Mouse (Mus musculus) lung, postnatal 0 days (tissue): Measurements from ENCODE around the gene Ptgfrn. TPM values are rescaled to one million over a fixed set of nuclear protein-coding genes. Genes with fewer than 3 reads are reported as not detected.
A peak's percentile ranks its signal among the peaks of the same experiment; 100 is the strongest.

ENCODE experiments used
- ATAC-seq: fragments of 200-750 bp; cut with Nextera tagmentation; 2 replicates; pipeline ENCODE4 v1.8.0; 2017; ENCODE audit warnings: moderate library complexity
- DNase-seq: peaks from one replicate; pipeline ENCODE4 v3.0.0-alpha.2; 2016; ENCODE audit warnings: low spot score
- H3K27ac ChIP-seq: fragments of 300-500 bp; sonication (generic); 2 replicates; pipeline ENCODE4 v1.5.1; 2014; ENCODE audit warnings: antibody characterized with exemption, mild to moderate bottlenecking, low read length, mixed read lengths
- H3K27me3 ChIP-seq: fragments of 300-500 bp; sonication (generic); replicated peaks from 2 replicates; pipeline ENCODE4 v1.6.1; 2014; ENCODE audit warnings: low read length, mixed read lengths; ENCODE audit not compliant: insufficient read depth
- H3K36me3 ChIP-seq: fragments of 300-500 bp; sonication (generic); 2 replicates; pipeline ENCODE4 v1.6.1; 2014; ENCODE audit warnings: low read length, mixed read lengths; ENCODE audit not compliant: insufficient read depth
- H3K4me1 ChIP-seq: fragments of 300-500 bp; sonication (generic); 2 replicates; pipeline ENCODE4 v1.6.1; 2014; ENCODE audit warnings: antibody characterized with exemption, low read depth, low read length, mixed read lengths; ENCODE audit not compliant: insufficient read depth
- H3K4me2 ChIP-seq: fragments of 300-500 bp; sonication (generic); replicated peaks from 2 replicates; pipeline ENCODE4 v1.6.1; 2014; ENCODE audit warnings: low read depth, mild to moderate bottlenecking, low read length, moderate library complexity, mixed read lengths
- H3K4me3 ChIP-seq: fragments of 300-500 bp; sonication (generic); 2 replicates; pipeline ENCODE4 v1.5.1; 2014; ENCODE audit warnings: low read depth, low read length
- H3K9ac ChIP-seq: fragments of 300-500 bp; sonication (generic); replicated peaks from 2 replicates; pipeline ENCODE4 v1.6.1; 2014; ENCODE audit warnings: low read depth, mild to moderate bottlenecking
- H3K9me3 ChIP-seq: fragments of 300-500 bp; sonication (generic); 2 replicates; pipeline ENCODE4 v1.6.1; 2016; ENCODE audit warnings: low read length, mixed read lengths
- CTCF ChIP-seq: IDR thresholded peaks from 2 replicates; pipeline ENCODE4 v1.5.1; 2016; ENCODE audit warnings: antibody characterized with exemption, mild to moderate bottlenecking
- EP300 ChIP-seq: IDR thresholded peaks from 2 replicates; pipeline ENCODE4 v1.6.1; 2016; ENCODE audit warnings: antibody characterized with exemption, mild to moderate bottlenecking, control low read depth
- WGBS: fragments of 180-500 bp; shearing (Covaris S2); extraction: QIAGEN DNeasy Blood & Tissue Kit; methylation state at CpG from one replicate; pipeline ENCODE4 v1.1.7; 2014; 5-methylcytosine and 5-hydroxymethylcytosine counted together
- polyA plus RNA-seq: library from polyadenylated mRNA; unstranded; fragments of >200 nt; fragmentation: Nextera tagmentation; extraction: Ambion mirVana; gene quantifications from 2 replicates; pipeline ENCODE4 v1.2.1, GENCODE M21; 2015

The Ptgfrn gene
- polyA plus RNA-seq, 1 experiment from 2014 or later: 10.2 TPM

DNA sequence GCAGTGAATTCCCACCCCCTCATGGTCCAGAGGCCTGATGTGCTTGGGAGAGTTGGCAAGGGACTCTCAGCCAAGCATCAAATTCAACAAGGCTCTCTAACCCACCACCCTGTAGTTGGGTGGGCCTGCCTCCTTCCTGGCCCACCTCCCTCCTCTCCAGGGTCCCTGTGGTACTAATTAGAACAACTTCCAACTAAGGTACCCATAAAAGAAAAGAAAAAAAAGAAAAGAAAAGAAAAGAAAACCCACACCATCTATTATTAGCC lies 693 bp upstream of the Ptgfrn start:
- no peaks in the 10 kb centered on the region for H3K36me3 ChIP-seq
- peaks cover 3% of the 10 kb centered on the region; the same call in 1 of the 2 replicates for H3K4me1 ChIP-seq
- no peak for ATAC-seq
- H3K27ac ChIP-seq: no peak overlapping the region
- H3K9me3 ChIP-seq: no peaks in the 10 kb centered on the region
- peak overlapping the region; percentile 96 for H3K4me2 ChIP-seq
- H3K9ac ChIP-seq: no peak overlapping the region
- TF ChIP-seq CTCF: no peak
- TF ChIP-seq EP300: no peak
- no peak overlapping the region for H3K4me3 ChIP-seq
- no peaks in the 10 kb centered on the region for H3K27me3 ChIP-seq
- no peak for DNase-seq

DNA sequence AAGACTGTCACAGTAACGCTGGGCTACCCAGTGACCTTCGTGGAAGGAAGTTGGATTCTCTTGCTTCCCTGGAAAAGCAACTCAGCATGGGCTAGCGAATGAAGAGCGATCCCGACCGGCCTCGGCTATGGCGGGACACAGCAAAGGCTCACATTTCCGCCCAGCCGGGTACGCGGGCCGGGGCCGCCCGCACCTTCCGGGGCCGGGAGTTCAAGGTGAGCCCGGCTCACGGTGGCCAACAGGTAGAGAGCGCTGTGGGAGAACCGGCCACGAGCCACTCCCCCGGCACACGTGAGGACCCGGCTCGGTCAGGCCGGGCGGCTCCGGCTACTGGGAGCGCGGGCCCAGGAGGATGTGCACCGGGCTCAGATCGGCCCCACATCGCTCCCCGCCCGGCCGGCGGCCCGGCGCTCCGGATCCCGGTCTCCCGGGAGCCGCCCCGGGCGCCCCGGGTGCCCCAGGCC lies 488 bp downstream of the Ptgfrn start:
- DNase-seq: peak; percentile 63
- H3K4me2 ChIP-seq: peak overlapping the region; percentile 96
- H3K27ac ChIP-seq: peak overlapping the region; percentile 78
- H3K9me3 ChIP-seq: no peaks in the 10 kb centered on the region
- TF ChIP-seq CTCF (no peak), EP300 (no peak)
- peak overlapping the region; percentile 67 for H3K4me3 ChIP-seq
- 0% methylated on average over 22 of the region's 47 CpGs for WGBS
- peak; percentile 71 for ATAC-seq
- peak overlapping the region; percentile 68 for H3K9ac ChIP-seq
- no peaks in the 10 kb centered on the region for H3K36me3 ChIP-seq
- H3K4me1 ChIP-seq: peaks cover 3% of the 10 kb centered on the region; the same call in 1 of the 2 replicates
- H3K27me3 ChIP-seq: no peaks in the 10 kb centered on the region

DNA sequence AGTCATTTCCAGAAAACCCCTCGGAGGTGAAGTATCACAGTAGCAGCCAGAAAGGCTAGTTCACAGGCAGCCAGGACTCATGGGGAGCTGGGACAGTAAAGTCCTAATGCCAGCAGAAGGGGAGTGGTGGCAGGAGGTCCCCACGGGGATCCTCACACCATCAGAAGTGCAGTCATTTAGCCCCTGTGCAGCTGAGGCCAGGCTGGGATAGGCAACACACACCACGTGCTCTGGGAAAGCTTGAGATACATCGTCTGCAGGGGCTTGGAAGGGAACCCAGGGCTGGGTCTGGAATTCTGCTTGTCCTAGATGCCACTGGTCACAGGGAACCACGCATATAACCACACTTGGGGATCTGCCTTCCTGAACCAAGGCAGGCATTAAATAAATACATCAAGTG lies 1.2 kb downstream of the Ptgfrn start:
- Histone ChIP-seq H3K4me3 (peak overlapping the region; percentile 67), H3K27ac (peak overlapping the region; percentile 78; the same call in 1 of the 2 replicates), H3K36me3 (no peaks in the 10 kb centered on the region), H3K4me1 (peaks cover 3% of the 10 kb centered on the region; the same call in 1 of the 2 replicates), H3K4me2 (peak overlapping the region; percentile 96), H3K9me3 (no peaks in the 10 kb centered on the region), H3K27me3 (no peaks in the 10 kb centered on the region), H3K9ac (peak overlapping the region; percentile 68; the same call in 1 of the 2 replicates)
- 41% methylated on average over 5 of the region's 5 CpGs for WGBS
- DNase-seq: no peak
- no peak for ATAC-seq
- TF ChIP-seq EP300 (no peak), CTCF (no peak)

DNA sequence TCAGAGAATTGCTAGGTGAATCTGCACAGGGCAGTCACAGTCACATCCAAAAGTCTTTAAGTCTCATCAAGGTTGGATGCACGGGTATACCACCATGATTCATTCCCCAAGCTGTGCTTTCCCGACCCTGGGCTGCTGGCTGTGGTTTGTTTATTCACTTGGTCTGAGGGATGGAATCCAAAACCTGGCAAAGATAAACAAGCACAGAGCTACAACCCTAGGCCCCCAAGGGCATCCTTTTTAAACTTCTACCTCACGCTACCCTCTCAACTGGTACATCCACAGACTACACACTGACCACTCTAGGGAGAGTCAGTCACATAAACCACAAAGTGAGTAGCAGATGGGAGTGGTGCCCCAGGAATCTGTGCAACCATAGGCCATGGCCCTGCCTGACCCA lies 1.8 kb downstream of the Ptgfrn start:
- Histone ChIP-seq H3K4me3 (no peak overlapping the region), H3K36me3 (no peaks in the 10 kb centered on the region), H3K9ac (no peak overlapping the region), H3K27me3 (no peaks in the 10 kb centered on the region), H3K27ac (no peak overlapping the region), H3K4me1 (peaks cover 3% of the 10 kb centered on the region; the same call in 1 of the 2 replicates), H3K9me3 (no peaks in the 10 kb centered on the region), H3K4me2 (0 out of 2 replicates have a peak overlapping the region, but pooled peaks have one; percentile 96)
- no peak for ATAC-seq
- DNase-seq: no peak
- TF ChIP-seq EP300 (no peak), CTCF (no peak)
- WGBS: 45% methylated on average over 3 of the region's 3 CpGs

DNA sequence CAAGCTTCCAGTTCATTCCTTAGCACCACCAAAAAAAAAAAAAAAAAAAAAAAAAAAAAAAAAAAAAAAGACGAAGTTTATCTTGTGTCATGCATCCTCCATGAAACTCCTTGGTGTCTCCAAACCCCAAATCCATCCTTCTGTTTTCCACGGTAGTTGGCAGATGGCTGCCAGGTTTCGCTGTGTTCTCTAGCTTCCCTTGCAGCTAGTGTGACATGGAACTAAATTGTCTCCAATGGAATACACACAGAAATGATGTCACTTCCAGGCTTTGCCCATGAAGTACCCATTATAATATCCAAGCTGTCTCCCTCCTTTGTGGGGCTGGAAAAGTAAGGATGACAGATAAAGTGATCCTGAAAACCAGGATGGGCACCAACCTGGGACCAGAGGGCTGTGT lies 3.8 kb downstream of the Ptgfrn start:
- DNase-seq (no peak), ATAC-seq (no peak)
- no peaks in the 10 kb centered on the region for H3K27me3 ChIP-seq
- no peak overlapping the region for H3K9ac ChIP-seq
- H3K36me3 ChIP-seq: no peaks in the 10 kb centered on the region
- peaks cover 3% of the 10 kb centered on the region; the same call in 1 of the 2 replicates for H3K4me1 ChIP-seq
- H3K4me3 ChIP-seq: no peak overlapping the region
- no peaks in the 10 kb centered on the region for H3K9me3 ChIP-seq
- no peak overlapping the region for H3K4me2 ChIP-seq
- WGBS: 79% methylated on average over 3 of the region's 3 CpGs
- H3K27ac ChIP-seq: no peak overlapping the region
- no peak for TF ChIP-seq CTCF
- no peak for TF ChIP-seq EP300

DNA sequence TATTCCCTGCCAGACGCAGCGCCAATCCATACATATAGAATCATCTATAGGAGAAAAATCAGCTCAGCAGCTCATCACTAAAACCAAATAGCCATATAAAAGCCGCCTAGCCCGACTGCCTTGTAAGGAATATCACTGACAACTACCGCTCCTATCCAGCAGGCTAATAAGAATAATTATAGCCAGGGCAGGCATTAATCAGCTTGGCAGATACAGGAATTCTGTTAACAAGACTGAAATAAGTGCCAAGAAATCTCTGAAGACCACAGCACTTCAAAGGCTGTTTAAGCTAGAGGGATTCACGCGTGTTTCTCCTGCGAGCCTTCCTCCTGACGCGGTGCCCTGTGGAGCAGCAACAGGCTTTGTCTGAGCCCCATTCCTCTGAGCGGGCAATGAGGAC lies 4.6 kb downstream of the Ptgfrn start:
- no peak overlapping the region for H3K4me2 ChIP-seq
- no peak overlapping the region for H3K9ac ChIP-seq
- TF ChIP-seq EP300: no peak
- TF ChIP-seq CTCF: no peak
- H3K9me3 ChIP-seq: no peaks in the 10 kb centered on the region
- no peak overlapping the region for H3K27ac ChIP-seq
- H3K4me3 ChIP-seq: no peak overlapping the region
- ATAC-seq (no peak), DNase-seq (no peak)
- 76% methylated on average over 11 of the region's 11 CpGs for WGBS
- no peaks in the 10 kb centered on the region for H3K36me3 ChIP-seq
- peaks cover 6% of the 10 kb centered on the region for H3K4me1 ChIP-seq
- no peaks in the 10 kb centered on the region for H3K27me3 ChIP-seq

DNA sequence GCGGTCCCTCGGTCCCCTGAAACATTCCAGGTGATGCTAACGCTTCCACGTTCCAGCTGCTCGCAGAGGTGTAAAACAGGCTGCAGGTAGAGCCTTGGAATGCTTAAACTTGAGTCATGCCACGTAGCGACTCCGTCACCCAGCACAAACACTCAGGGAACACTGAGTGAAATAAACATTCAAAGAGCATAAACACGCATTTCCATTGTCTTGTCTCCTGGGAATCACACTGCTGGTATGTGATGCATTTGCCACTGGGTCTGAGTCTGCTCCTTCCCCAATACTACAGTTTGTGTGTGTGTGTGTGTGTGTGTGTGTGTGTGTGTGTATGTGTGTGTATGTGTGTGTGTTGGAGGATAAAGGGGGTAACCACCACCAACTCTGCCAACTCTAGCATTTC lies 5.2 kb downstream of the Ptgfrn start:
- DNase-seq (no peak), ATAC-seq (no peak)
- Histone ChIP-seq H3K27me3 (no peaks in the 10 kb centered on the region), H3K4me3 (no peak overlapping the region), H3K9ac (no peak overlapping the region), H3K36me3 (no peaks in the 10 kb centered on the region), H3K4me1 (peaks cover 11% of the 10 kb centered on the region), H3K9me3 (no peaks in the 10 kb centered on the region), H3K27ac (no peak overlapping the region), H3K4me2 (no peak overlapping the region)
- TF ChIP-seq EP300 (peak; percentile 38; the same call in 1 of the 2 replicates), CTCF (no peak)
- WGBS: 75% methylated on average over 9 of the region's 9 CpGs
